Mouse (Mus musculus) CH12.LX (cell line): ENCODE results near the gene Fcho1.

Source experiments
- CTCF ChIP-seq, 2 experiments: IDR thresholded peaks in 1 of 2; conservative IDR thresholded peaks in 1 of 2; 2 replicates each; pipeline ENCODE4 v1.5.1; 2011 to 2012; ENCODE audit warnings: low read depth in 2 of 2, low read length in 2 of 2, improper control_type of control experiment in 1 of 2, inconsistent platforms in 1 of 2, mild to moderate bottlenecking in 1 of 2, moderate library complexity in 1 of 2
- EP300 ChIP-seq: IDR thresholded peaks from 2 replicates; pipeline ENCODE4 v1.6.1; 2011; ENCODE audit warnings: low read length, improper control_type of control experiment
- MAX ChIP-seq: IDR thresholded peaks from 2 replicates; pipeline ENCODE4 v1.6.1; 2011; ENCODE audit warnings: low read length, improper control_type of control experiment
- MYC ChIP-seq: IDR thresholded peaks from 2 replicates; pipeline ENCODE4 v1.6.1; 2011; ENCODE audit warnings: low read depth, mild to moderate bottlenecking, improper control_type of control experiment, low read length
- NELFE ChIP-seq: IDR thresholded peaks from 2 replicates; pipeline ENCODE4 v1.6.1; 2011; ENCODE audit warnings: low read depth, low read length, improper control_type of control experiment
- NRF1 ChIP-seq: IDR thresholded peaks from 2 replicates; pipeline ENCODE4 v1.6.1; 2014; ENCODE audit warnings: low read depth, mild to moderate bottlenecking, inconsistent platforms, low read length, improper control_type of control experiment, moderate library complexity
- POLR2A ChIP-seq: IDR thresholded peaks from 2 replicates; pipeline ENCODE4 v1.6.1; 2011; ENCODE audit warnings: low read depth, mild to moderate bottlenecking, improper control_type of control experiment, low read length
- TBP ChIP-seq: conservative IDR thresholded peaks from 2 replicates; pipeline ENCODE4 v1.6.1; 2011; ENCODE audit warnings: low read depth, low read length, improper control_type of control experiment
- UBTF ChIP-seq: IDR thresholded peaks from 2 replicates; pipeline ENCODE4 v1.6.1; 2012; ENCODE audit warnings: low read depth, mild to moderate bottlenecking, inconsistent platforms, low read length, improper control_type of control experiment, moderate library complexity
- USF1 ChIP-seq: IDR thresholded peaks from 2 replicates; pipeline ENCODE4 v1.6.1; 2014; ENCODE audit warnings: low read depth, mild to moderate bottlenecking, inconsistent platforms, low read length, improper control_type of control experiment
- ZC3H11A ChIP-seq: IDR thresholded peaks from 2 replicates; pipeline ENCODE4 v1.6.1; 2012; ENCODE audit warnings: low read depth, mild to moderate bottlenecking, inconsistent platforms, low read length, improper control_type of control experiment
- ZMIZ1 ChIP-seq: IDR thresholded peaks from 2 replicates; pipeline ENCODE4 v1.6.1; 2012; ENCODE audit warnings: low read depth, mild to moderate bottlenecking, inconsistent platforms, low read length, improper control_type of control experiment

DNA sequence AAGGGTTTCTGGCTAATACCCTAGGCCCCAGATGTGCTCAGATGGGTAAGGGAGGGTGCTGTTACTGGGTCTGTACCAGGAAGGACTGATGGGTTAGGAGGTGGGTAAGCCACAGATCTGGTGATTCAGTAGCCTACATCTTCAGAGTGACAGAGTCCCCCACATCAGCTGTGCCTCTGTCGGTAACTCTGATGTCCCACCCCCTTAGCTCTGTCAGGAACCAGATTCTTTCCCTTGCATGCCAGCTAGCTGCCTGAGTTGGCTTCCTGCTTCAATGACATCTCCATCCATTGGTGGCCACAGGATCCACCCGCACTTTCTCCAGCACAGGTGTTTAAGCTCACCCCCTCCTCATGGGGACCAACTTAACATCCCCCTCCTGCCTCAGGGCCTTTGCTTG is 13.9 kb downstream of the Fcho1 start:
- no peak for TF ChIP-seq MAX
- TF ChIP-seq UBTF = no peak
- no peak for TF ChIP-seq CTCF (conservative IDR thresholded peaks at IDR 0.05 in 1 of 2, IDR thresholded peaks at IDR 0.05 in 1 of 2; ENCODE audit: low read depth in 2 of 2, low read length in 2 of 2)
- no peak for TF ChIP-seq NRF1
- no peak for TF ChIP-seq EP300
- TF ChIP-seq TBP = no peak
- no peak for TF ChIP-seq POLR2A
- no peak for TF ChIP-seq MYC
- no peak for TF ChIP-seq NELFE
- no peak for TF ChIP-seq ZC3H11A
- no peak for TF ChIP-seq ZMIZ1
- TF ChIP-seq USF1 = no peak
